Mouse (Mus musculus) adipocyte (in vitro differentiated cells): ENCODE data around the gene Capn15.

Experiments
- DNase-seq: peaks from one replicate; pipeline ENCODE4 v3.0.0-alpha.2; 2016; ENCODE audit warnings: low spot score

Gene Capn15

DNA sequence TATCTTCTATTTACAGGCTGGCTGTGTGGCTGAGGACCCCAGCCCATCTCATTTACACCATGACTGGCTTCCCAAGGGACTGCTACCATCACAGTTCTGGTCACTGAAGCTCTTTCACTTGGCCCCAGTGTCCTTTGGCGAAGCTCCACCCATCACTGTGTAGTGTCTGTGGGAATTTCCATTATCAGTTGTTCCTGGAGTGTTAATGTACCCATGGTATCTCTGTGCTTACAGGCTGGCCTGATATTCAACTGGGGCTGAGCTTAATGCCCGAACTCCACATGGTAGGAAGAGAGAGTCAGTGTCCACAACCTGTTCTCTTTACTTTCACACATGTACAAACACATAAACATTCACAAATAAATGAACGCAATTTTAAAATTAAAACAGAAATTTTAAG, 7.9 kb upstream of the Capn15 start:
- DNase-seq: no peak

DNA sequence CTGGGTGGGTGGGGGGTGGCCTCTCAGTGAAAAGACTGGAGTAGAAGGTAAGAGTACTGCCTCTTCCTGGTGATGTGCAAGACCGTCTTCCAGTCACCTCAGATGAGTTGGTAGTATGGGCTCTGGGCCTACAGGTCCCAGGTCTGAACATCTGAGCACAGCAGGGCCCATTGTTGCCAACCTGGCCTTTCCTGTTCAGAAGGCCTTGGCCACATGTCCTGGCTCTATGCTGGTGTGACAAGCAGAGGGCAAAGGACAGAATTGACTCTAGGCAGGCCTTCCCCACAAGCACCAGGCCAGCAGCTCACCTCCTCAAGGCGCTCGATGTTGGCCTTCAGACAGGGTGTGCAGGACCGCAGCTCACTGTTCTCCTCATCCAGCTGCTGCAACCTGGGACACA, 6.7 kb upstream of the Capn15 start:
- no peak for DNase-seq

DNA sequence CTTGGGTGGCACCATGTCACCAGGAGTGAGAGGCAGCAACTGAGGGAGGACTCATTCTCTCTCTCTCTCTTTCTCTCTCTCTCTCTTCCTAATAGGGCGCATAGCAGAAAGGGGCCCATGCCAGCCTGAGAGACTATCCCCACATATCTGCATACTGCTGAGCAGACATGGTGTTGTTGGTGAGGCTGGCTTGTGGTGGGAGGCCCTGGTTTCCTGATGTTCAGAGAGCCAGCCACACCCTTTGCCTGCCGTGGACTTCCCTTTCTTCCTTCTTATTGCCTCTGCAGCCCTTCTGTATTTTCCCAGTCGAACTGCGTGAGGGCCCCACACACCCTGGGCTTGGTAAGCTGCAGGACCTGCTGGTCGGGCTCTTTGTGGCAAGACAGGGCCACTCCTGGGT, 4.7 kb upstream of the Capn15 start:
- DNase-seq: no peak

DNA sequence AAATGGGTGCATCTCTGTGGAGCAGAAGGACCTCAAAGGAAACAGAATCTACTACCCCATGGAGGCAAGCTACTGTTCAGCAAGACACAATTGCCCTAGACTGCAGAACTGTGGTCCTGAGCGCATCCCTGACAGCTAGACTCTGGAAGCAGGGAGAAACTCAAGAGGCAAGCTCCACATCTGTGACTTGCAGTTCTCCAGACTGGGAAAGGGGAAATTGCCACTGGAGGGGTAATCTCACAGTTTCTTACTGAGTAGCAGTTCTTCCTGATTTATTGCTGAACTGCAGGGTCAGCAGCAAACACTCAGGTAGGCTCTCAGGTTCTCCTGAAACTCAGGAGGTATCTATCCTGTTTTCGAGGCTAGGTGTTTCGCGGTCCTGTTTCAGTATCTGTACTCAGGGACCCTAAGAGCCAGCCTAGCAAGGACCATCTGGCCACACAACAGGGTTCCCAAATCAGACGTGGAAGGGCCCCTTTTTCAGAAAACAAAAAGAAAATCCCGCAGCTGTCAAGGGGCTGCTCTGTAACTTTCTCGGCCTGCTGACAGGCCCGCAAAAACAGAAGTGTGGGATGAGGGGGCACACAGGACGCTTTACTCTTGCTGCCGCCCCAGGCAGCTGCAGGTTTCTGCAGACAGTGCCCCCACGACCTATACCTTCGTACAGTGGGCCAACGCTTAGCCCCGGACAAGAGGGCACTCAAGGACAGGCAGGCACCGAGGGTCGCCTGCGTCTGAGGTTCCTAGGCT, 865 bp downstream of the Capn15 start:
- DNase-seq: no peak

DNA sequence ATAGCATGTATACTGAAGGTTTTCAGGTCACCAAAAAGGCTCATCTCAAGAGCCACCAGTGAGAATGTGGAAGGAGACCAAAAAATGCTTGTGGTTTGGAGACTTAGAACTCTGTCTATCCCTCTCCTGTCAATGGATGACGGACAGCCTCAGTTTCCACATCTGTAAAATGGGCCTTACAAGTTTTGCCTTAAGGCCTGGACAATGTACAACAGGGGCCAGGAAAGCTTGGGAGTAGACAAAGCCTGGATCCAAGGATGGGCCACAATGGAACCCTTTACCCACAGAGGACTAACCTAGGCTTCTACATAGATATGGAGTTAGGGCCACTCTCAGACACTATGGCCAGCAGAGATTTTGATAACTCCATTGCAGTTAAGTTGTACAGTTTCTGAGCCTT, 1.5 kb downstream of the Capn15 start:
- no peak for DNase-seq

DNA sequence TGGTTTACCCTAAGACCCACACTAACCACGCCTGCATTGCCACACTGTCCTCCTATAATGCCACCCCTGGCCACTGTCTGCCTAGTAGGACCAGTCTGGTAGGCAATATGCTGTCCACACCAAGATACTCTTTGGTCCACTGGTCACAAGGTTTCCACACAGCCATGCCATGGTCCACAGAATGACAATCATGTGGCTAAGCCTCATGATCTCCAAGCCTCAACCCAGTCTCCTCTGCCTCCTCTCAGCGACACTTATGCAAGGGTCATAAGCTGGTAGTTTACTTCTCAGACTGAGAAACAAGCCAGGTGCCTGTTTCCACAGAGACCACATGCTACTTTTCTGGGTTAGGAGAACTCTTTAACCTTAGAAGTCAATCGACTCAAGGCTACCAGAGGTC, 2.7 kb downstream of the Capn15 start:
- DNase-seq: no peak

DNA sequence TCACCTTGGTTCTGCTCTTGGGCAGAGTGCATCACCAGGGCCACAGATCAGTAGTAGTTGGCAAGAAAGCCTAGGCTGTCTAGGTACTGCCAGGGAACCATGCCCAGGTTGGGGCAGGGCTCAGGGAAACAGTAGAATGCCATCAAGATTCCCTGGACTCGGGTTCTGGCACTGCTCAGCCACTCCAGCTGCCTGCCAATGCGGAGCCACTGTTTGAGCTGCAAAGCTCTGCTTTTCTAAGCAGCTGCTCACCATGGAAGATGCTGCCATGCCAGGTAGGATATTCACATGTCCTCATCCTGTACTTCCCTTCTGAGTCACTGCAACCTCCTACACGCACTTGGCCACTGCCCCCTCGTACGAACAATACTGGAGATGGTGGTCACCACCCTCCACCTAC, 4.7 kb downstream of the Capn15 start:
- no peak for DNase-seq

DNA sequence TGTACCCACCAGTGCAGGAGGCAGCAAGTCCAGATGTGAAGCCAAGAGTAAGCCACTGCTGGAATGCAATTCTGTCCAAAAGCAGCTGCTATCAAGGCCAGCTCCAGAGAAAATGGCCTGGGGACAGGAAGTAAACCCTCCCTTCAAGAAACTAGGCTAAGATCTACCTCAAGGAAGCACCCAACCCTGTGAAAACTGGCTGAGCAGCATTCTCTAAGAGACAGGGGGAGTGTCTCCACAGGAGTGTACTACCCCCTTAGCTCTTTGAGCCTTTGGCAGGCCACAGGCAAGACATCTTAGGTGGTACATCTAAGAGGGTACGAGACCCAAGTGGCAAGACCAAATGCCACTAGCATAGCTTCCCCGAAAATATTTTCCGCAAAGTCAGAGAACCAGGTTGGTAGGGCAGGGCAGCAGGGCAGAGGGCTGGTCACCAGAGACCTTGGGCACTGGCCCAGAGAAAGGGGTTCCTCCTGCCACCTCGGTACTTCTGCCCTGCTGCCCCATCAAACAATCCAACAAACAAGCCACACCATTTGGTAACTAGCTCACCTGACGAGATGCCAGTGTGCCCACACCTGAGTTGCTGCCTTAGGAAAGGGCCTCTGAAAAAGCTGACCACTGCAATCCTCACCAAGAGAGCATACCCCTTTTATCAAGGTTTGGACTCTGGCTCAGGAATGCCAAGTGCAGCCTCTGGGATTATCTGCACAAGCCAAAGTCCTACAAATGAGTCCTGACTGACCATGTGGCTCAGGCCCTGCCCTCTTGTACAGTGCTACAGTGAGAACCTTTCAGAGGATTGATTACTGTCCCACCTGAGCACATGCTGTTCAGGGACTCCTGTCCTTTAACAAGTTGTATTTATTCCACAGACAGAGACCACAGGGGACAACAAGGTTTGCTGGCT, 5.5 kb downstream of the Capn15 start:
- DNase-seq: no peak

DNA sequence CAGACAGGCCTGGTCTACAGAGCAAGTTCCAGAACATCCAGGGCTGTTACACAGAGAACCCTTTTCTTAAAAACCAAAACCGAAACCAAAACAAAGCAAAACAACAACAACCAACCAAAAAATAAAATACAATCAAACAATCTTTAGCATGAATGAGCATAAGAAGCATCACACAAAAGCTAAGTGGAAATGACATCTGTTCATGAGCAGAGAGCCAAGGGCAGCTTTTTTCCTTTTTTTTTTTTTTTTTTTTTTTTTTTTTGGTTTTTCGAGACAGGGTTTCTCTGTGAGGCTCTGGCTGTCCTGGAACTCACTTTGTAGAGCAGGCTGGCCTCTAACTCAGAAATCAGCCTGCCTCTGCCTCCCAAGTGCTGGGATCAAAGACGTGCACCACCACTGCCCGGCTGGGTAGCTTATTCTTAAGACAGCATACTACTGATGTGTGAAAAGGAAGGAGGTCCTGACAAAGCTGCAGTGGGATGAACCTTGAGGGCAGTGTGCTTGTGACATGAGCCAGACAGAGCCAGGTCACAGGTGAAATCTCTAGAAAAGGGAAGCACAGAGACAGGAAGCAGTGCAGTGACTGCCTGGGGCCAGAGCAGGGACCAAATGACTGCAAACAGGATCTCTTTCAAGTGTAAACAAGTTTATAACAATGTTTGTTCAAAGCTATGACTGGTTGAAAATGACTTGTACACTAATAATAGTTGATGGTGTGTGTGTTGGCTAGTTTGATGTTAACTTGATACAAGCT, 14.5 kb downstream of the Capn15 start:
- DNase-seq: no peak

DNA sequence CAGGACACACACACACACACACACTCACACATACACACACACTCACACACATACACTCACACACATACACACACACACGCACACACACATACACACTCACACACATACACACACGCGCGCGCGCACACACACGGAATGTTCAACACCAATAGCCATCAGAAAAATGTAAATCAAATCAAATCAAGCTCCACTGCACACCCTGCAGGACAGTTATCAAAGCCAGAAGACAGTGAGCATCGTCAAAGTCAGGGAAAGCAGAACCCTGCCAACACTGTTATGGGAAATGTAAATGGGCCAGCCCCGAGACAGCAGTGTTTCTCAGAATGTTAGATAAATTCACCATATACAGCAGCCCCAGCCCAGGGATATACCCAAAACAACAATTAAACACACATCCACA, 15.1 kb downstream of the Capn15 start:
- DNase-seq: no peak

DNA sequence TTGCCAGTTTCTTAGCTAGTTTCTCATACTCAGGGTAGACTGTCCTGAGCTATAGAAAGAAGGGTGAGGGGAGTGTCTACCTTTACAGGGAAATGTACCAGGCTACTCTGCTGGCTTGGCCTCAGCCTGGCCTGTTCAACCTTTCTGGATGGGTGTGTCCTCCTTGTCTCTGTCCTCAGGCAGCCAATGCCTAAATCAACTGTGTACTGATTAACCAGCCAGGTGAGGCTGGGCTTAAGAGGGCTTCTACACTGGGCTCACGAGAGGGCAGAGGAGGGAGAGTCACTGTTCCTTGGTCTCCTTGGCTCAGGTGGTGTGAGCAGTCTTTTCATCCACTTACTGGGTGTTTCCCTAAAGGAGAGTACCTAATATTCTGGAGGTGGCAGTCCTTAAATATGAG, 17.4 kb downstream of the Capn15 start:
- DNase-seq: no peak

DNA sequence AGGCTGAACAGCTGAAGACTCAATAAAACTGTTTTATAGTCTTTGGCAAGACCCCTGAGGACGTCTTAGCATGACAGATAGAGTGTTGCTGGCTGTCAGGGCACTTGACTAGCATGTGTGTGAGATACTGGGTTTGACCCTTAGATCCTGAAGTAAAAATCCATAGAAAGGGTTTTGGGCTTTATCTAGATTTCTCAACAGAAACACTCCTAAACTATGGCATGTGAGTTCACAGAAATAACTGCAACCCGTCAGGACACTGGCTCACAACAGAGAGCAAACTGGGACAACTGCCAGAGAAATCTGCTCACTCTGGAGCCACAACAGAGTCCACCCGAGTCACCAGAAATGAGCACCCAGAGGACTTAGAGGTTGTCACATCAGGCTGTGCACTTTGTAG, 17.9 kb downstream of the Capn15 start:
- peak; percentile 59 for DNase-seq

DNA sequence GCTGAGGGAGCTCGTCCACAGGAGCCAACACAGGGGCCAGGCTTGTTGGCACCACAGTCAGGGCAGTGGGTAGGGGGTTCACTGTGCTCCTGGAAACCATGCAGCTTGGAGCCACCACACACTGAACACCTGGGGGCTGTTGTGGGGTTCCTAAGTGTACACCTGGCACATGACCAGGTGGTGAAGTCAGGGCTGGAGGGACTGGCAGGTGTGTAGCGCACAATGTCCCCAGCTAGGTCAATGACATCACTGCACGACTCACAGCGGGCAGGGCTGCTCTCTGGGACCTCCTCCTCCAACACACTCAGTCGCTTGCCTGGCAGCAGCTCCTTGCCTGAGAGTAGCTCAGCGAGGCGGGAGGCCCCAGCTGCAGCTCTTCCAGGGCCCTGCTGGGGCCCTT, 21.3 kb downstream of the Capn15 start:
- no peak for DNase-seq

DNA sequence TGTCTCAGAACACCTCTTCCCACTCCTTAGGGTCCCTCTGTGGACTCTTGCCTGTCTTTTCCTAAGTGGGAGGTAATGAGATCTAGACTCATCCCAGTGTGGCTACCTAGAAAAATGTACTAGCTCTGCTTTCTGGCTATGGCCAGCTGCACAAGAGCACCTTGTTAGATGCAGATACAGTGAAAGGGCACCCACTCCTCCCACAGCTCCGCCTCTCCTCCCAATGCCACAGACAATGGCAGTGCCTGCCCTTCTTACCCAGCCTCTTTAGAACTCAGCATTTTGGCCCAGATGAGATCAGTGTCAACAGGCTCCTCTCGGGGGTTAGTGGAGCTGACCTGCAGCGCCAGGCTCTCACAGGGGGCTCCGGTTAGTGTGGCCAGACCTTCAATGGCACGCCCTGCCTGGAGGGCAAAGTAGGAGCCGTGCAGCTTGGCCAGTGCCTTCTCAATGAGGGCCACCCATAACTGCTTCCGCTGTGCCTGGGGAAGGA, 23.1 kb downstream of the Capn15 start:
- DNase-seq: no peak

DNA sequence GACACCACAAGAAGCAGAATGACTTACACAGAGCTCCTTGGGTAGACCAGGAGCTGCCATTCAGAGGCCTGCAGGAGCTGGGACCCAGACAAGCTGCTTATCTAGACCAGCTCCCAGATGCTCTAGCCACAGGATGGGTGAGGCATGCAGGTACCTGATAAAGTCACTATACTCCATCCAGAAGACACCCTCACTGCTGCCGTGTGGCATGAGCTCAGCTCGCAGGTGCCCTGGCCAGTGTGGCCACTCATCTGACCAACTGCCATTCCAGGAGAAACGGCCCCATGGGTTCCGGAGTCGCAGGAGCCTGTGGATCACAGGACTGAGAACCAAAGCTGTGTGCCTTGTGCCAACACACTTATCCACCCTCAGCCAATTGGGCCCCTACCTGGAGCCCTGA, 24.0 kb downstream of the Capn15 start:
- no peak for DNase-seq

DNA sequence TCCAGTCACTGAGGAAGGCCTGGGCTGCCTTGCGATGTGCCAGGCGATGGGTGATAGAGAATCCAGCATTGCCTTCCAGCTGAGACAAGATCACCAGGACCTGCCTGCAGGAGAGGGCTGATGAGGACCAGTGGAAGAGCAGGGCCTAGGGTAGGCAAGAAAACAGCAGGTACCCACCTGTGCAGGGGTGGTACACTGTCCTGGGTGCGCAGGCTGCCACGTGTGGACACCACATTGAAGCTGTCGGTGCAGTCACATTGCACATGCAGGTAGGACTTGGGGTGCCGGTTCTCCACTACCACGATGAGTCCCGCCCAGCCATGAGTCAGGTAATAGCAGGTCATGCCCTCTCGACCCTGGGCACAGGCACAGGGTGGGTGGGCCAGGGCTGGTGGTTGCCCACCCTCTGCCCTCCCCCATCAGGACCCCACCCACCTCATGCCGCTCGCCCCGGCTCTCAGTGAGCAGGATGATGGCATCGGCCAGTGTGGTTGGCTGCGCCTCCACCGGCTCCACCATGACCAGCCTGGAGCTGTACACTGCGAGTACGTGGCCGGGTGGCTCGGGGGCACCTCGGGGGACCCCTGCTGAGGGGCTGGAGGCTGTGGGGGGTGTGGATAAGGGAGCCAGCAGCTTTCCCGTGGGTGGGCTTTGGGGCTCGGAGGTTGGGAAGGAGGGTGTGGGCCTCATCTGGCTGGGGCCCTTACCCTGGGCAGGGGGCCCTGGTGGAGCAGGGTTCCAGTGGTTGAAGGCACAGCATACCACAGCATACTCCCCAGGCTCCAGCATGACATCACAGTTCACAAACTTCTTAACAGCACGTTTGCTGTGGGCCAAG, 25.7 kb downstream of the Capn15 start:
- DNase-seq: no peak

DNA sequence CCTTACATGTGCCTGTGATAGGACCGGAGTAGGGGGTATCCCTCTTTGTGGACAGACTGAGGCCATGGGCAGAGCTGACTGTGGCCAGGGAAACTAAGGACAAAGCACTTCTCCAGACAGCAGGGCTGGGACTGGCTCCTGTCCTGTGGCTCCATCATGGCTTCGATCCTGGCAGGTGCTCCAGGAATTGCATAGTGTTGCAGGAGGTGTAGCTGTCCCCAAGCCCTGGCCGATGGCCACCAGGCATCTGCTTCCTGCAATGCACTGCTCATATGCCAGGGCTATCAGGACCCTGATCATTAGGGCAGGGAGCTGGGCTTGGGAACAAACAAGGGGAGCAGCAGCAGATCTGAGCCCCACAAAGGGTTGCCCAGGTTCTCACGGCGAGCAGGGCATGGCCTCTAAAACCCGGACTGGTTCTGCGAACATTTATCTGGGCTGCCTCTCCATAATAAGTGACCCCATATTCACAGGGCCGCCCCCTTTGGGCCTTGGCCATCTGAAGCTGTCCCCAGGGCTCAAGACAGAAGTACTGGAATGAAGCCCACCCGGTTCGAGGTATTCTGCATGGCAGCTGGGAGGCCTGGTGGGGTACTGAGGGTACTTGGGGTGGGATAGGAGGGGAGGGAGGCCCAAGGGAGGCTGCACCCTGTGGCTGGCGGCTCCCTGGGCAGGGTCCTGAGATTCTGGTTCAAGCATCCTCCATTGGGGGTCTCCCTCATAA, 26.7 kb downstream of the Capn15 start:
- DNase-seq: no peak

DNA sequence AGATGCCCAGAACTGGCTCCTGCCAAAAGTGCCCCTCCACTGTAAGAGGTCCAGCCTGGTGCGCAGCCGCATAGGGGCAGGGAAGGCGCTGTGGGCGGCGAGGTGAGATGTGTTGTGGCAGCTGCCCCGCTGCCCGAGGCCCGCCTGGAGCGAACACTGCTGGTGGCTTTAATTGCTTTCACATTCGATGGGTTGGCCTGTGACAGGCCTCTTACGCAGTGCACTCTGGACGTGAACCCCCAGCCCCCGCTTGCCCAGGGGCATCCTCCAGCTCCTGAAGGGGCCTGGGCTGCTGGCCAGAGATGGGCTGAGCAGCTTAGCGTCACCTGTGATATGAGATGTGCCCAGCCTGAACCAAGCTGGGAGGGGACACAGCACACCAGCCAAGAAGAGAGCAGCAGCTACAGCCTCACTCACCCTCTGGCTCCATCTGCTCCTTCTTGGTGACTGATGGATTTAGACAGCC, 28.0 kb downstream of the Capn15 start:
- DNase-seq: no peak

DNA sequence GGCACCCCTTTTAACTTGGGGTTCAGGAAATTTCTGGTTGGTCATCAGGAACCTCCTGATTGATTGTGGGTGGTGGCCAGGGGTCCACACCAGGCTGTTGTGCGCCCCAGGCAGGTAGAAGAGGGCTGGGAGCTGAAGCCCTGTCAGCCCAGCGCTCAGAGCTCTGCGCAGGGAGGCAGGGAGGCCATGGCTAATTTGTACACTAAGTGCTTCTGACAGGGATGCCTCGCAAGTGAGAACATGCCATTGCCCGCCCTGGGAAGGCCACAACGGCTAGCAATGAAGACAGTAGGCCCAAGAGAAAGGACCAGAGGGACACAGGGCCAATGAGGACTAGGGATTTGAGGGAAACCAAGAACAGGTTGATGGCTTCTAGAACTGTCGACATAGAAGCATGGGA, 29.0 kb downstream of the Capn15 start:
- no peak for DNase-seq

DNA sequence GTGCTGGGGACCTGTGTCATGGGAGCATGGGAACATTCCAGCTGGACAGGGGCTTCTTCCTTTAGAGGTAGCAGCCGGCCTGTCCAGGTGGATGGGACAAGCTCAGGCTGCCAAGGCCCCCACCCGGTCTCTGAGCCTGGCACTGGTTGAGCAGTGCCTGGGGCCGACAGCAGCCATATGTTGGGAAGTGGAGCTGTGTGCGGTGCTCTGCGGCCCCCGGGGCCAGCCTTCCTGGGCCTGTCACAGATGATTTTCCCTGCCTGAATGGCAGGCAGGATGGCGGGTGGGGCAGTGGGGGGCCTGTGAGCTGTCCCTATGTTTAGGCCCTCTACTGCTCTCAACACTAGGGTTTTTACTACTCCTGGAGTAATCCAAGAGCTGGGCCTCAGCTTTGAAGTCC, 29.4 kb downstream of the Capn15 start:
- no peak for DNase-seq

DNA sequence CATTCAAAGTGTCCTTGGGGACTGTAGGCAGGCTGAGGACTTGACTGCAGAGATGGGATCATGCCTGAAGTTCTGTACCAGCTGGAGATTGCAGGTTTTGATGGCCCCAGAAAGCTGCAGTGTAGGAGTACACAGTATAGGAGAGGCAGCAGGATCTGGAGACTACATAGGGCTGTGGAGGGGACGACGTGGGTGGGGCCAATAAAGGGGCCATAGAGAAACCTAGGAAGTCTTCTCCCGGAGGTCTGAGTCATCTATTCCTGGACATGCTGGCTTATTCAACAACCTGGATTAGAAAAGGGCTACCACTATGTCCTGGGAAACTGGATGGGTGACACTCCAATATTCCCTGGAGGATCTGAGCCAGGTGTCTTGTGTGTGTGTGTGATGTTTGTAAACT, 29.9 kb downstream of the Capn15 start:
- no peak for DNase-seq
